Mouse (Mus musculus) midbrain, embryonic 12.5 days (tissue): ENCODE results near the gene Wdr91. TPM values are rescaled to one million over a fixed set of nuclear protein-coding genes. Genes with fewer than 3 reads are reported as not detected.

Experiments used
- ATAC-seq: fragments of 200-750 bp; cut with Nextera tagmentation; 2 replicates; pipeline ENCODE4 v1.8.0; 2017; ENCODE audit warnings: low read depth, moderate TSS enrichment, moderate library complexity; ENCODE audit not compliant: low FRiP score
- H3K27ac ChIP-seq: fragments of 300-500 bp; sonication (generic); replicated peaks from 2 replicates; pipeline ENCODE4 v1.5.1; 2016; ENCODE audit warnings: mild to moderate bottlenecking
- H3K27me3 ChIP-seq: fragments of 300-500 bp; sonication (generic); 2 replicates; pipeline ENCODE4 v1.6.1; 2016; ENCODE audit warnings: mild to moderate bottlenecking
- H3K36me3 ChIP-seq: fragments of 300-500 bp; sonication (generic); 2 replicates; pipeline ENCODE4 v1.6.1; 2016
- H3K4me1 ChIP-seq: fragments of 300-500 bp; sonication (generic); 2 replicates; pipeline ENCODE4 v1.6.1; 2016
- H3K4me2 ChIP-seq: fragments of 300-500 bp; sonication (generic); replicated peaks from 2 replicates; pipeline ENCODE4 v1.6.1; 2016; ENCODE audit warnings: mild to moderate bottlenecking, moderate library complexity
- H3K4me3 ChIP-seq: fragments of 300-500 bp; sonication (generic); 2 replicates; pipeline ENCODE4 v1.5.1; 2016; ENCODE audit warnings: mild to moderate bottlenecking
- H3K9ac ChIP-seq: fragments of 300-500 bp; sonication (generic); replicated peaks from 2 replicates; pipeline ENCODE4 v1.6.1; 2016; ENCODE audit warnings: mild to moderate bottlenecking, moderate library complexity
- H3K9me3 ChIP-seq: fragments of 300-500 bp; sonication (generic); 2 replicates; pipeline ENCODE4 v1.6.1; 2016; ENCODE audit warnings: mild to moderate bottlenecking
- WGBS: fragments of 180-500 bp; shearing (Covaris S2); methylation state at CpG from one replicate; pipeline ENCODE4 v1.1.7; 2016; 5-methylcytosine and 5-hydroxymethylcytosine counted together
- polyA plus RNA-seq: library from polyadenylated mRNA; unstranded; fragments of >200 nt; fragmentation: Nextera tagmentation; extraction: Ambion mirVana; gene quantifications from 2 replicates; pipeline ENCODE4 v1.2.1, GENCODE M21; 2016

Wdr91 gene
- polyA plus RNA-seq, 1 experiment from 2014 or later: 12.7 TPM

GRCm38 (mm10) chr6:34867301-34867994, 43.2 kb downstream of the Wdr91 start:
- no peak overlapping the region for H3K4me3 ChIP-seq
- ATAC-seq: no peak
- H3K27ac ChIP-seq: no peak overlapping the region
- WGBS: 83% methylated on average over 16 of the region's 16 CpGs
- no peak overlapping the region for H3K4me2 ChIP-seq
- H3K9me3 ChIP-seq: no peaks in the 10 kb centered on the region
- H3K36me3 ChIP-seq: no peaks in the 10 kb centered on the region
- H3K4me1 ChIP-seq: peaks cover 3% of the 10 kb centered on the region; the same call in 1 of the 2 replicates
- H3K27me3 ChIP-seq: no peaks in the 10 kb centered on the region
- no peak overlapping the region for H3K9ac ChIP-seq

GRCm38 (mm10) chr6:34866786-34867185, 43.9 kb downstream of the Wdr91 start:
- no peak for ATAC-seq
- no peak overlapping the region for H3K27ac ChIP-seq
- no peak overlapping the region for H3K4me3 ChIP-seq
- H3K4me2 ChIP-seq: no peak overlapping the region
- WGBS: 52% methylated on average over 8 of the region's 8 CpGs
- H3K36me3 ChIP-seq: no peaks in the 10 kb centered on the region
- no peaks in the 10 kb centered on the region for H3K9me3 ChIP-seq
- H3K9ac ChIP-seq: no peak overlapping the region
- H3K27me3 ChIP-seq: no peaks in the 10 kb centered on the region
- H3K4me1 ChIP-seq: peaks cover 3% of the 10 kb centered on the region; the same call in 1 of the 2 replicates

- Histone ChIP-seq H3K9ac (no peak overlapping the region), H3K36me3 (no peaks in the 10 kb centered on the region), H3K4me3 (no peak overlapping the region), H3K4me1 (peaks cover 3% of the 10 kb centered on the region; the same call in 1 of the 2 replicates), H3K9me3 (no peaks in the 10 kb centered on the region), H3K27me3 (no peaks in the 10 kb centered on the region), H3K27ac (no peak overlapping the region), H3K4me2 (no peak overlapping the region)
- WGBS: 72% methylated on average over 7 of the region's 7 CpGs
- no peak for ATAC-seq
Observed at GRCm38 (mm10) chr6:34865711-34866593, 44.7 kb downstream of the Wdr91 start.

GRCm38 (mm10) chr6:34865213-34865612, 45.5 kb downstream of the Wdr91 start:
- Histone ChIP-seq H3K27ac (no peak overlapping the region), H3K4me3 (no peak overlapping the region), H3K36me3 (no peaks in the 10 kb centered on the region), H3K4me1 (peaks cover 3% of the 10 kb centered on the region; the same call in 1 of the 2 replicates), H3K9ac (no peak overlapping the region), H3K4me2 (no peak overlapping the region), H3K27me3 (no peaks in the 10 kb centered on the region), H3K9me3 (no peaks in the 10 kb centered on the region)
- ATAC-seq: no peak
- WGBS: 75% methylated on average over 5 of the region's 5 CpGs

- no peak overlapping the region for H3K4me3 ChIP-seq
- H3K9me3 ChIP-seq: no peaks in the 10 kb centered on the region
- no peak overlapping the region for H3K9ac ChIP-seq
- H3K4me2 ChIP-seq: no peak overlapping the region
- H3K27ac ChIP-seq: no peak overlapping the region
- H3K36me3 ChIP-seq: no peaks in the 10 kb centered on the region
- ATAC-seq: no peak
- peaks cover 3% of the 10 kb centered on the region; the same call in 1 of the 2 replicates for H3K4me1 ChIP-seq
- no peaks in the 10 kb centered on the region for H3K27me3 ChIP-seq
- WGBS: 71% methylated on average over 9 of the region's 9 CpGs
Observed at GRCm38 (mm10) chr6:34863786-34864514, 46.7 kb downstream of the Wdr91 start.

- 61% methylated on average over 11 of the region's 11 CpGs for WGBS
- H3K4me2 ChIP-seq: no peak within 1 kb of the TSS
Observed at GRCm38 (mm10) chr6:34862791-34863403, 47.8 kb downstream of the Wdr91 start, which contains the start of gene Tmem140. Gene Tmem140, plus strand, starts transcription at chr6:34863146.

GRCm38 (mm10) chr6:34862381-34862780, 48.3 kb downstream of the Wdr91 start:
- H3K27ac ChIP-seq: no peak overlapping the region
- H3K4me3 ChIP-seq: no peak overlapping the region
- H3K27me3 ChIP-seq: no peaks in the 10 kb centered on the region
- H3K4me2 ChIP-seq: no peak overlapping the region
- no peaks in the 10 kb centered on the region for H3K36me3 ChIP-seq
- peaks cover 3% of the 10 kb centered on the region; the same call in 1 of the 2 replicates for H3K4me1 ChIP-seq
- H3K9me3 ChIP-seq: no peaks in the 10 kb centered on the region
- H3K9ac ChIP-seq: no peak overlapping the region
- ATAC-seq: no peak
- WGBS: 94% methylated on average over 6 of the region's 6 CpGs

More at GRCm38 (mm10) chr6:34862791-34863403, 47.8 kb downstream of the Wdr91 start, which contains the start of gene Tmem140:
- Histone ChIP-seq H3K36me3 (no peaks in the 10 kb centered on the region), H3K27ac (no peak within 1 kb of the TSS), H3K4me1 (peaks cover 3% of the 10 kb centered on the region; the same call in 1 of the 2 replicates), H3K27me3 (no peaks in the 10 kb centered on the region), H3K9ac (no peak within 1 kb of the TSS), H3K9me3 (no peaks in the 10 kb centered on the region), H3K4me3 (no peak within 1 kb of the TSS)
- ATAC-seq: no peak

GRCm38 (mm10) chr6:34861546-34862053, 49.1 kb downstream of the Wdr91 start:
- Histone ChIP-seq H3K9me3 (no peaks in the 10 kb centered on the region), H3K27ac (no peak overlapping the region), H3K27me3 (no peaks in the 10 kb centered on the region), H3K4me2 (no peak overlapping the region), H3K4me3 (no peak overlapping the region), H3K36me3 (no peaks in the 10 kb centered on the region), H3K4me1 (no peaks in the 10 kb centered on the region), H3K9ac (no peak overlapping the region)
- 92% methylated on average over 11 of the region's 11 CpGs for WGBS
- no peak for ATAC-seq

GRCm38 (mm10) chr6:34832352-34832751, 78.3 kb downstream of the Wdr91 start:
- H3K4me2 ChIP-seq: no peak overlapping the region
- ATAC-seq: no peak
- H3K4me1 ChIP-seq: no peaks in the 10 kb centered on the region
- WGBS: 92% methylated on average over 5 of the region's 5 CpGs
- H3K9ac ChIP-seq: no peak overlapping the region
- no peaks in the 10 kb centered on the region for H3K27me3 ChIP-seq
- H3K27ac ChIP-seq: no peak overlapping the region
- no peak overlapping the region for H3K4me3 ChIP-seq
- no peaks in the 10 kb centered on the region for H3K9me3 ChIP-seq
- H3K36me3 ChIP-seq: no peaks in the 10 kb centered on the region
